9 mouse cellular contexts compared by ENCODE assay signal in the genomic region with DNA sequence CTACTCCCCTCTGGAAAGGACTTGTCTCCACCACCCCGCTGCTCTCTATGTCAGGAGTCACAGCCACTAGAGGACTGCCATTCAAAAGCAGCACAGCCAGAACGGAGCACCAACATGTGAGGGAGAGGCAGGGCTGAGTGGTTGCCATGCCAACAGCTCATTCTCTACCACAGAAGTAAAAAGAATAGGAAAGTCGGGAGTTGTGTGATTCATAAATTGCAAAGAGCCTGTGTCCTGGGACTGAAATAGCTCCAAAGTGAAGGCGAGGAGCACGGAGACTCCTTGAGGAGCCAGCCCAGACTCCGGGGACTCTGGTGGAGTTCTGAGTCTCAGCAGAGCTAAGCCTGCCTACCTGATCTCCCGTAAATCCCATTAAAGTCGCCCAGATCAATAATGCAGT. TPM values are rescaled to one million over a fixed set of nuclear protein-coding genes. Genes with fewer than 3 reads are reported as not detected.
DNase-seq lines count a peak whose midpoint lies in the region; ATAC-seq and TF ChIP-seq lines count a peak whose summit lies in the region.
"Had no signal": no experiment of that assay in that cellular context is flagged by ENCODE, and none has a peak within 500 bp of the region (broad histone marks: within the 10 kb centered on the region; RNA-seq: fewer than 3 reads in every experiment).

No protein-coding gene starts in this region.

- TF ChIP-seq EP300 in heart, adult 2 months (IDR thresholded peaks at IDR 0.05; ENCODE audit: insufficient read depth, low read depth, low read length), result no peak

- no peaks in the 10 kb centered on the region for H3K36me3 ChIP-seq in embryonic facial prominence, embryonic 15.5 days
- peaks cover 13% of the 10 kb centered on the region for H3K36me3 ChIP-seq in neural tube, embryonic 13.5 days
- no peaks in the 10 kb centered on the region for H3K36me3 ChIP-seq in heart, adult 2 months (ENCODE audit: control insufficient read depth, insufficient read depth, low read length)

- intact Hi-C loops in heart, adult 2 months (cut with DNase I), result no loop called here

- no peak for TF ChIP-seq POLR2A in heart, adult 2 months (IDR thresholded peaks at IDR 0.05; ENCODE audit: insufficient read depth, low read depth, low read length)

- no peak overlapping the region for H3K4me3 ChIP-seq in embryonic facial prominence, embryonic 15.5 days (replicated peaks)
- no peak overlapping the region; the same call in 1 of the 2 replicates for H3K4me3 ChIP-seq in layer of hippocampus, adult 2 months
- H3K4me3 ChIP-seq in neural tube, embryonic 13.5 days, result no peak overlapping the region
- no peak overlapping the region for H3K4me3 ChIP-seq in heart, adult 2 months

- peak; percentile 32 for DNase-seq in adrenal gland, postnatal 25 days
- DNase-seq in layer of hippocampus, adult 2 months (ENCODE audit: low spot score in 2 of 2), result peak; percentile 47 to 84
- no peak for DNase-seq in thymus, postnatal 25 days
- no peak for DNase-seq in urinary bladder, adult 2 months (ENCODE audit: low spot score)
- DNase-seq in heart, adult 2 months, result no peak
- DNase-seq: kidney, adult 9 months; lung, postnatal 36 days had no signal

- WGBS in embryonic facial prominence, embryonic 15.5 days, result 39% methylated on average over 8 of the region's 8 CpGs
- WGBS in neural tube, embryonic 13.5 days, result 22% methylated on average over 8 of the region's 8 CpGs
- 57% methylated on average over 8 of the region's 8 CpGs for WGBS in heart, adult 2 months

- ATAC-seq in embryonic facial prominence, embryonic 15.5 days (ENCODE audit: insufficient number of reproducible peaks, low FRiP score, low TSS enrichment, low read depth), result peak; percentile 19; the same call in 1 of the 2 replicates
- peak; percentile 70 for ATAC-seq in neural tube, embryonic 13.5 days (ENCODE audit: low read depth)

- no peak overlapping the region for H3K4me2 ChIP-seq in embryonic facial prominence, embryonic 15.5 days (replicated peaks)
- H3K4me2 ChIP-seq in neural tube, embryonic 13.5 days, result 0 out of 2 replicates have a peak overlapping the region, but pooled peaks have one; percentile 20

- no peaks in the 10 kb centered on the region for H3K79me2 ChIP-seq in heart, adult 2 months (replicated peaks; ENCODE audit: control insufficient read depth, insufficient read depth, low read length)

- no peak for TF ChIP-seq CTCF in layer of hippocampus, adult 2 months (conservative IDR thresholded peaks at IDR 0.05)
- no peak for TF ChIP-seq CTCF in heart, adult 2 months (IDR thresholded peaks at IDR 0.05)

- no peak overlapping the region for H3K27ac ChIP-seq in embryonic facial prominence, embryonic 15.5 days (replicated peaks)
- H3K27ac ChIP-seq in layer of hippocampus, adult 2 months, result peak overlapping the region; percentile 53; the same call in 1 of the 2 replicates
- no peak overlapping the region; the same call in 1 of the 2 replicates for H3K27ac ChIP-seq in neural tube, embryonic 13.5 days (replicated peaks)
- no peak overlapping the region for H3K27ac ChIP-seq in heart, adult 2 months

- no peaks in the 10 kb centered on the region for H3K27me3 ChIP-seq in embryonic facial prominence, embryonic 15.5 days
- H3K27me3 ChIP-seq in neural tube, embryonic 13.5 days, result no peaks in the 10 kb centered on the region
- no peaks in the 10 kb centered on the region for H3K27me3 ChIP-seq in heart, adult 2 months (ENCODE audit: control insufficient read depth, insufficient read depth, low read length)

- 0 out of 2 replicates have a peak, but pooled peaks cover 5% of the 10 kb centered on the region for H3K4me1 ChIP-seq in embryonic facial prominence, embryonic 15.5 days
- peaks cover 15% of the 10 kb centered on the region for H3K4me1 ChIP-seq in neural tube, embryonic 13.5 days (replicated peaks)
- H3K4me1 ChIP-seq in heart, adult 2 months (ENCODE audit: control insufficient read depth, insufficient read depth, low read length), result no peaks in the 10 kb centered on the region

- no peaks in the 10 kb centered on the region for H3K9me3 ChIP-seq in embryonic facial prominence, embryonic 15.5 days (replicated peaks)
- no peaks in the 10 kb centered on the region for H3K9me3 ChIP-seq in neural tube, embryonic 13.5 days

- no peak overlapping the region for H3K9ac ChIP-seq in embryonic facial prominence, embryonic 15.5 days
- H3K9ac ChIP-seq in neural tube, embryonic 13.5 days, result no peak overlapping the region
- H3K9ac ChIP-seq in heart, adult 2 months (ENCODE audit: low read depth, low read length), result no peak overlapping the region

RNA-seq across cellular contexts. Expression of gene Klhl3, which starts 22.7 kb away (rescaled TPM):
- 1.5 and 3.2 TPM in 2 replicates for total RNA-seq in adrenal gland, postnatal 25 days (2021)
- 3.6 and 3.8 TPM in 2 replicates for polyA plus RNA-seq in embryonic facial prominence, embryonic 15.5 days (2015; fragmentation: Nextera tagmentation; extraction: Ambion mirVana)
- total RNA-seq in layer of hippocampus, adult 2 months (2021), result 10 to 100 TPM; 48.3 to 48.4 TPM
- 11.5 and 12.3 TPM in 2 replicates for polyA plus RNA-seq in neural tube, embryonic 13.5 days (2015; fragmentation: Nextera tagmentation; extraction: Ambion mirVana)
- polyA plus RNA-seq in urinary bladder, adult 2 months (2012; rRNA removed), result 1.6 and 2.1 TPM in 2 replicates
- 1 to 10 TPM; 2.1 to 2.7 TPM for total RNA-seq in heart, adult 2 months (2021)
- polyA plus RNA-seq in heart, adult 2 months (2012; rRNA removed), result 4.3 and 6.7 TPM in 2 replicates

RNA-seq across cellular contexts. Expression of gene Hnrnpa0, which starts 37.7 kb away (rescaled TPM):
- total RNA-seq in adrenal gland, postnatal 25 days (2021), result 115 and 127 TPM in 2 replicates
- 32.8 and 33.5 TPM in 2 replicates for polyA plus RNA-seq in embryonic facial prominence, embryonic 15.5 days (2015; fragmentation: Nextera tagmentation; extraction: Ambion mirVana)
- total RNA-seq in layer of hippocampus, adult 2 months (2021), result 100 to 1,000 TPM; 120 to 122 TPM
- polyA plus RNA-seq in neural tube, embryonic 13.5 days (2015; fragmentation: Nextera tagmentation; extraction: Ambion mirVana), result 53.7 and 56.0 TPM in 2 replicates
- polyA plus RNA-seq in urinary bladder, adult 2 months (2012; rRNA removed), result 77.7 and 79.7 TPM in 2 replicates
- 10 to 100 TPM; 66.6 to 67.4 TPM for total RNA-seq in heart, adult 2 months (2021)
- polyA plus RNA-seq in heart, adult 2 months (2012; rRNA removed), result 21.7 and 25.2 TPM in 2 replicates

Comparison
In these comparisons a context has a peak if more than half of its experiments do, and no peak if none do; other contexts are left out.
1. DNase-seq: peak in adrenal gland, postnatal 25 days (single experiment) and layer of hippocampus, adult 2 months (2 of 2); none in thymus, postnatal 25 days (single experiment), urinary bladder, adult 2 months (single experiment) and heart, adult 2 months (0 of 2).